In genomic region chr19:22178549-22178948, GRCm38 (mm10) we compare ENCODE assay signal across 25 mouse cellular contexts. TPM values are rescaled to one million over a fixed set of nuclear protein-coding genes. Genes with fewer than 3 reads are reported as not detected.
"Had no signal": no experiment of that assay in that cellular context is flagged by ENCODE, and none has a peak within 500 bp of the region (broad histone marks: within the 10 kb centered on the region; RNA-seq: fewer than 3 reads in every experiment).

No protein-coding gene starts in this region.

- DNase-seq: gastrocnemius, adult 2 months; gastrocnemius, postnatal 10 days; gastrocnemius, postnatal 25 days; heart, postnatal 14 days; heart, postnatal 36 days; kidney, adult 18-20 months; kidney, adult 8-10 months; kidney, postnatal 10 days; kidney, postnatal 25 days; kidney, postnatal 4 days; layer of hippocampus, adult 9-11 months; liver; liver, embryonic 13.5 days had no signal

- ATAC-seq: inflammation-experienced regulatory T-cells, adult 6 months; intestine, embryonic 15.5 days; intestine, postnatal 0 days had no signal

- H3K4me3 ChIP-seq: gastrocnemius, adult 2 months; heart, embryonic 13.5 days; heart, embryonic 15.5 days; hindbrain, embryonic 10.5 days; hindbrain, embryonic 12.5 days; intestine, embryonic 15.5 days; left cerebral cortex, adult 2 months; limb, embryonic 10.5 days; limb, embryonic 12.5 days; liver, embryonic 13.5 days; liver, embryonic 15.5 days had no signal

- H3K27me3 ChIP-seq: heart, embryonic 13.5 days; heart, embryonic 15.5 days; hindbrain, embryonic 12.5 days; intestine, embryonic 15.5 days; limb, embryonic 12.5 days; liver, embryonic 13.5 days; liver, embryonic 15.5 days had no signal

- H3K36me3 ChIP-seq: heart, embryonic 13.5 days; heart, embryonic 15.5 days; hindbrain, embryonic 10.5 days; hindbrain, embryonic 12.5 days; intestine, embryonic 15.5 days; limb, embryonic 10.5 days; limb, embryonic 12.5 days; liver, embryonic 13.5 days; liver, embryonic 15.5 days had no signal

RNA-seq across cellular contexts. Expression of gene Trpm3, which starts 39.7 kb away (rescaled TPM):
- total RNA-seq: granulocyte monocyte progenitor cell, adult 5-6 weeks had no signal
